Mouse (Mus musculus) spleen, postnatal 36 days (tissue): ENCODE results near the gene Mical2.

Experiments
- DNase-seq, 2 experiments: peaks; one replicate each; pipeline ENCODE4 v3.0.0; 2022; ENCODE audit warnings: low spot score in 2 of 2, mixed read lengths in 1 of 2

Gene Mical2

DNA sequence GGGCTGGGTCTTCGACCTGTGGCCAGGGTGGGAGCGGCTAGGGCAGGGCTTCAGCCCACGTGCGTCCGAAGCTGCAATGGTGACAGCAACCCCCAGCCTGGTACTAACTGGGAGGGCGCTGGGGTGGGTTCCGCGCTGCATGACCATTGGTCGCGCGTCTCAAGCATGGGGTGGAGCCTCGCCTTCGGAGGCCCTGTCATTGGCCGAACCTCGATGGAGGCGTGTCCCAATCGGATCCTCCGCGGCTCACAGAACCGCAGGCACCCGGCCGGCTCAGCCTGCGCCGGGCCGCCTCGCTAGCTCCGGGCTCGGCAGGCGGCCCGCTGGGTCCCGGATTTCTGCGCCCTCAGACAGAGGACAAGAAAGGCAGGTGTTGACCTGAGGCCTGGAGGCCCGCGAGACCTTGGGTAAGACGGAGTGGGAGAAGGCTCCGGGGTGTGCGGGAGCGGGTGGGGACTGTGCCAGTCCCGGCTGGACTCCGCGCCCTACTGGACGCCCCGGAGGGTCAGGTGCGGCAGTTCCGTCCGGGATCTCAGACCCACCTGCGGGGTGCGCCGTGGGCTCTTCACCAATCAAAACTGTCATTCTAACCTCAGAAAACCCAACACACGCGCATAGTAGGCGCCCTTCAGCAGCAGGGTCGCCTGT lies at the start of gene Mical2:
Gene Mical2, plus strand, starts transcription at position 242 of the 648 bp plus-strand sequence.
- DNase-seq, result peak; percentile 56 to 69

- DNase-seq, result no peak
Observed at GRCm38 (mm10) chr7:112176627-112177026, 49.0 kb upstream of the Mical2 start.

DNA sequence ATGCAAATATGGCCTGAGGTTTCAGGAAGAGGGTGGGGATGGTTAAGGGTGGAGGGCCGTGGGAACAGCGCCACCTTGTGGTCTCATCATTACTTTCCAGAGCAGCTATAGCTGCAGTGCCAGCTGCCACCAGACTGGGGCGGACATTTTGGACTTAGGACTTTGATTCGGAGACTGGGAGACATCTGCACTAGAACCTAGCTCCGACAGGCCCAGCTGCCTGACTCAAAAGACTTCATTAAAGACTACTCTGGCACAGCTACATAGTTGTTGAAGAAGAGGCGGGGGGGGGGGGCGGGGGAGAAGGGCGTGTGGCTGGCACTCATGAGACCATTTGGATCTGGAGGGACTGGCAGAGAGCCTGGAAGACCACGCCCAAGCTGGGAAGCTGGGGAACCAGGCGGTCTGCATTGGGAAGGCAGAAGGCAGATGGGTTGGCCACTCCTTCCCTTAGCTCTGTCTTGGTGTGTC lies 45.4 kb upstream of the Mical2 start:
- peak; percentile 20 to 26 for DNase-seq

DNA sequence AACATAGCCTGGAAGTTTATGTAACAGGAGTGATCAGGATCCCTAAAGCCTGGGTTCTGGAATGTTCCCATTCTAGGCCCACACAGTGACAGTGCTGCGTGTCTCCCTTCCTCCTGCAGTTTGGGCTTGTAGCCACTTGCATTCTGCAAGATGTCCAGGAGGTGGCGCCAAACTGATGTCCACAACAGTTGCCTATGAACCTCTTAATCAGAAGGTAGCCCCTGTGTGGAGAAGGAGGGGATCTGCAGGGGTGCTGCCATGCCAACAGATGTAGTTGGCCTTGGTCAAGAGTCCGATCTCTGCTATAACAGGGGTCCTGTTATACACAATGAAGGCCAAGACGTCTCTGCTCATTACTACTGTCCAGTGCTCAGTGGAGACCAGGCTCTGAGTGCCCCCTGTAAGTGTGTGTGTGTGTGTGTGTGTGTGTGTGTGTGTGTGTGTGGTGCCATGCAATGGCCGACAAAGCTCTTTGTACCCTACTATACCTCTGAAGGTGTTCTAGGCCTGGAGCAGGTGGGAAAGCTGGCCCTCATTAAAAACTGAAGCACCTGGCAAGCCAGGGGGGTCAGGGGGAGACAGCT lies 42.3 kb upstream of the Mical2 start:
- peak; percentile 41 to 54 for DNase-seq

DNA sequence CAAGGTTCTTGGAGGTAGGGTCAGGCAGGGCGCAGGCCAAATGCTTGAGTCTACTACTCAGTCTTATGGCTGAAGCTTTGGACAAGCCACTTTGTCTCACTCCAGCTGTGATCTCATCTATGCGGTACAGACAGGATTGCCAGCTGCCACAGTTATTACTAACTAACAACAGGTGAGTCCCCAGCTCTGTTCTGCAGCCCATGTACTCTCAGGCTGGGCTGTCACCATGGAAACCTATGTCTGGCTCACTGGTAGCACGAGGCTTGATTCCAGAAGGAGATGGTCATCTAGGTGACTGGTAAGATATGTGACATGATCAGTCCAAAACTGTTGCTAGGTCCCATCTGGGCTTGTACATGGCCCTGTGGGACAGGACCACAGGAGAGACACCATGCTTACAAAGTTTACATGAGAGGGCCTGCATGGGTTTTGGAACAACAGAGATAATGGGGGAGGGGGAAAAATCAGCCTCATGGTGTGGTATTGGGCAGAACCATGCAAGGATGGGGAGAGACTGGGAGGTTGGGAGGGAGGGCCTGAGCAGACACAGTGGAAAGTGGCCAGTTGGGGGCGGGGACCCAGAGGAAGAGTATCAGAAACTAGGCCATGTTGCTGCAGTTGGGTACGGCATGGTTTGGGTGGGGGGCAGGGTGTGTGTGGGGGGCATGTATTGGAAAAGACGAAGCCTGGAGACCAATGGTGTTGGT lies 41.0 kb upstream of the Mical2 start:
- DNase-seq, result no peak

GRCm38 (mm10) chr7:112185226-112185745 lies 40.4 kb upstream of the Mical2 start:
- no peak for DNase-seq

GRCm38 (mm10) chr7:112186871-112187270 lies 38.8 kb upstream of the Mical2 start:
- no peak for DNase-seq

- no peak for DNase-seq
Observed at GRCm38 (mm10) chr7:112187536-112188459, 37.9 kb upstream of the Mical2 start.

GRCm38 (mm10) chr7:112192237-112192636 lies 33.4 kb upstream of the Mical2 start:
- no peak for DNase-seq

DNA sequence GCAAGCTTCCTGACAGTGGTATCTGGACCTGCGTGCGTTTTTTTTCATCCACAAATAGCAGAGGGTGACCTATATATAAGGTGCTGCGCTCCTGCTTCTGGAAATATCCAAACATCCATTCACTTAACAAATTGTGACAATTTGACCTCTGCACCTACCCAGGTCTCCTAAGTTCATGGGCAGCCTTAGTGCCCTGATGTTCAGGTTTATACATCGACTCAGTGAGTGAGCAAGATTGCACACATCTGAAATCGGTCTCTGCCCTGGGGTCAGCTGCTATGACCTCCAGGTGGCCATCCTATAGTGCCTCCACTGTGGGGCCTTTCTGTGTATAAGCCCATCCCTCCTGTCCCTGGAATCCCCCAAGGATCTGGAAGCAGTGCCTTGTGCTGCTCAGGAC lies 32.9 kb upstream of the Mical2 start:
- no peak for DNase-seq

- DNase-seq, result no peak
Observed at GRCm38 (mm10) chr7:112194286-112194685, 31.4 kb upstream of the Mical2 start.

DNA sequence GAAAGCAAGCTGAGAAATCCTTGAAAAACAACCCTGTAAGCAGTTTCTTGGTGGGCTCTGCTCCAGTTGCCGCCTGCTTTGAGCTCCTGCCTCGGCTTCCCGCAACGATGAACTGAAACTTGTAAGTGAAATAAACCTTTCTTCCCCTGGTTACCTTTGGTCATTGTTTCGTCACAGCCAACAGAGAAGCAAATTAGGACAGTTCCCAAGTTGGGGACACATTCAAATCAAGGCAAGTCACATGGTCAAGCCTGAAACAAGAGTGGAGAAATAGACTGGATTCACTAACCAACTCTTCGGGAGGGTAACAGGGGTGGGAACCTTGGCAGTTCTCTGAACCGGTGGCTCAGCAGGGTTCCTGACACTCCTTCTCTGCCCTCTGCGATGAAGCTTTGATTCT lies 28.2 kb upstream of the Mical2 start:
- no peak for DNase-seq

- no peak for DNase-seq
Observed at GRCm38 (mm10) chr7:112199343-112199742, 26.3 kb upstream of the Mical2 start.

DNA sequence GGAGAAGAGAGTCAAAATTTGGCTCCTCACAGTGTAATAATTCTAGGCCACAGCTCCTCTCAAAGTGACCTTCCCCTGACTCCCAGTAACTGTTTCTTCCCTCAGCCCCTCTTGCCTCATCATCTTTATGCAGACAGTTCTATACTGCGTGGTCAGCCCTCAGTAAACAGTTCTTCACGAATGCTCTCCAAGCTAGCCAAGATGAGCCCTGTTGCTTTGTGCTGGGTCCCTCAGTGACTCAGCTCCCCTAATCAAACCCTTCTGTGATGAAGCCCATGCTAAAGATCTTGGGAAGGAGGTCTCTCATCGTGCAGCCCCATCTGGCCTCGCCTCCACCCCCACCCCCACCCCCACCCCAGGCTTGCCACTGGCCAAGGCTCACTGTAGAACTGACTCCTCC lies 24.9 kb upstream of the Mical2 start:
- DNase-seq, result no peak

DNA sequence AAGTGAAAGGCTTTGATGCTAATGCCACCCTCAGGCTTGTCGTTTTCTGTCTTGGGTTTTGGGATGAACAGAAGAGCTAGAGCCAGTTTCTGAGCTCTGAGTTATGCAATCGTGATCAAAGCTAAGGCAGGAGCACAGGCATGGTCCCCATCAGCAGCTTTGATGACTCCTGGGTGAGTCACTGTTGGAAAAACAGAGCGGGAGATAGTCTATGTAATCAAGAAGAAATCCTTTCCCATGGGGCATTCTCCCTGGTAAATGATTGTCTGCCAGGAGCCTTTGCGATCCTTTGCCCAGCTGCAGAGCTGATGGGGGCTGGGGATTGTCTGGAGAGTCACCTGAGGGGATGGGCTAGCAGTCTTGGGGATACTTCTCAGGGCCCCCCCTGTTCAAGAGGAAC lies 23.5 kb upstream of the Mical2 start:
- no peak for DNase-seq

DNA sequence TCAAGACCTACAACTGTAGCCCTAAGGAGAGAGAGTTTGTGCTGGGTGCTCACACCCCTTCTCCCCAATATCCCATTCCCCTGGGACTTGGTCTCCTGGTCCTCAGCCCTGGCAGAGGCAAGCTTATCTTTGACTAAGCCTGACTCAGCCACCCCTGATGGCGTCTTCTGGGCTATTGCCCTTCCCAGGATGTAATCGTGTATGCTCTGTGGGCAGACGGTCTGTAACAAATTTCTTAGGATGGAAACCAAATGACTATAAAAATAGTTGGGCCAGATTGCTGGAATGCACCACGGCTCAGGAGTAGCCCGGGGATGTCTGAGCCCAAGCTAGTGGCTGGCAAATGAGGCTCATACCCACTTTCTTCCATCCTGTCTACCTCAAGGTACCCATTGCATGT lies 22.8 kb upstream of the Mical2 start:
- no peak for DNase-seq

- DNase-seq, result no peak
Observed at GRCm38 (mm10) chr7:112203937-112204336, 21.7 kb upstream of the Mical2 start.

- DNase-seq, result no peak
Observed at GRCm38 (mm10) chr7:112204380-112204963, 21.2 kb upstream of the Mical2 start.

DNA sequence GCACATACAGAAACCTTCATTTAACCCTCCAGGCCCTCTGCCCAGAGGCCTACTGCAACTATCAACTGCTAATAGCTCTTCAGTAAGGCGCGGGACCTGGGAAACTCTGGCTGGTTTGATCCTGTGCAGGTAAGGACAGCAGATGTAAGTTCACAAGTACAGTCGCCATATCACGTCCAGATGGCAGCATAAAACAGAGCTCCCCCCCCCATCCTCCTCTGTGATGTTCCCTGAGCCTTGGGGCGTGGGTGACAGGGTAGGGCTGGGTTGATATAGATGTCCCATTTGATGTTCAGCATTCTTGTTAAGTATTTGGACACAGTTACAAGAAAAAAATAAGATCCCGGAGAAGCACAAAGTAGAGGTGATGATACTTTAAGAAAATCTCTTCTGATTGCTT lies 20.1 kb upstream of the Mical2 start:
- DNase-seq, result no peak

- DNase-seq, result no peak
Observed at GRCm38 (mm10) chr7:112207717-112208116, 17.9 kb upstream of the Mical2 start.
